Mouse (Mus musculus) small intestine, adult 2 months (tissue): ENCODE measurements at regions not wholly inside any gene's neighbourhood (a gene's known extent, or its start where the extent isn't known, plus 50 kb on each side); places are given as distances from the start of the nearest gene placed in this dataset.

Experiments used
- H3K27ac ChIP-seq: fragments of 200-500 bp; 2 replicates; pipeline ENCODE4 v1.5.1; 2012; ENCODE audit warnings: low read depth, low read length, control low read depth, inconsistent platforms; ENCODE audit not compliant: insufficient read depth
- H3K27me3 ChIP-seq: fragments of 200-500 bp; 2 replicates; pipeline ENCODE4 v1.6.1; 2012; ENCODE audit warnings: mild to moderate bottlenecking, moderate library complexity, low read length, inconsistent platforms; ENCODE audit not compliant: control insufficient read depth, insufficient read depth
- H3K36me3 ChIP-seq: fragments of 200-500 bp; 2 replicates; pipeline ENCODE4 v1.6.1; 2012; ENCODE audit warnings: mild to moderate bottlenecking, low read length, control low read depth, inconsistent platforms; ENCODE audit not compliant: control insufficient read depth, insufficient read depth
- H3K4me1 ChIP-seq: fragments of 200-500 bp; 2 replicates; pipeline ENCODE4 v1.6.1; 2012; ENCODE audit warnings: low read length, inconsistent platforms, mixed read lengths; ENCODE audit not compliant: control insufficient read depth, insufficient read depth, insufficient read length
- H3K4me3 ChIP-seq: fragments of 200-500 bp; 2 replicates; pipeline ENCODE4 v1.5.1; 2012; ENCODE audit warnings: low read depth, mild to moderate bottlenecking, control low read depth, inconsistent platforms, low read length, moderate library complexity
- CTCF ChIP-seq: fragments of 200-500 bp; IDR thresholded peaks from 2 replicates; pipeline ENCODE4 v1.5.1; 2012; ENCODE audit warnings: low read depth, mild to moderate bottlenecking, control low read depth, inconsistent platforms, low read length, moderate library complexity, mixed read lengths; ENCODE audit not compliant: insufficient replicate concordance, insufficient read length; ENCODE audit errors: extremely low read depth
- POLR2A ChIP-seq: fragments of 200-500 bp; IDR thresholded peaks from 2 replicates; pipeline ENCODE4 v1.6.1; 2012; ENCODE audit warnings: low read depth, mild to moderate bottlenecking, control low read depth, inconsistent platforms, low read length, moderate library complexity
- WGBS: fragments of 180-500 bp; shearing (Covaris S2); methylation state at CpG from one replicate; pipeline ENCODE4 v1.1.7; 2018; 5-methylcytosine and 5-hydroxymethylcytosine counted together

DNA sequence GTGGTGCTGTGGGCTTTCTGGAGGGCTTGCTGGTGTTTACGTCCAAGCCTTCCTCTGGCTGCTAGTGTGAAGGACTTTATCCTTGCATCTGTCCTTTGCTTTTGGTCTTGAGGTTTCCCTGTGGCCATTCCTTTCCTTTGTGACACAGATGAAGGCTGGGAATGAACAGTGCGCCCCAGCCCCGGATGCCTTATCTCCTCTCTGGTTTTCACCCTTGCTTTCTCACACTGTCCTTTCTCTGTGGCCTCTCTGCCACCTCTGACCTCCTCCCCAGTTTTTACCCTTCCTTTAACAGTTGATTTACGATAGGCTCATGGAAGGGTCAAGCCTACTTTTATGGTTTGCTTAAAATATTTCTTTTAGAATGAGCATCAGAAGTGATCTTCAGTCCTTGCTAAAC is 53.2 kb downstream of the Gas1 start:
- Histone ChIP-seq H3K27ac (no peak overlapping the region), H3K4me3 (no peak overlapping the region), H3K27me3 (no peaks in the 10 kb centered on the region; the same call in 1 of the 2 replicates), H3K36me3 (no peaks in the 10 kb centered on the region), H3K4me1 (no peaks in the 10 kb centered on the region)
- 55% methylated on average over 4 of the region's 4 CpGs for WGBS
- TF ChIP-seq CTCF (no peak), POLR2A (no peak)

DNA sequence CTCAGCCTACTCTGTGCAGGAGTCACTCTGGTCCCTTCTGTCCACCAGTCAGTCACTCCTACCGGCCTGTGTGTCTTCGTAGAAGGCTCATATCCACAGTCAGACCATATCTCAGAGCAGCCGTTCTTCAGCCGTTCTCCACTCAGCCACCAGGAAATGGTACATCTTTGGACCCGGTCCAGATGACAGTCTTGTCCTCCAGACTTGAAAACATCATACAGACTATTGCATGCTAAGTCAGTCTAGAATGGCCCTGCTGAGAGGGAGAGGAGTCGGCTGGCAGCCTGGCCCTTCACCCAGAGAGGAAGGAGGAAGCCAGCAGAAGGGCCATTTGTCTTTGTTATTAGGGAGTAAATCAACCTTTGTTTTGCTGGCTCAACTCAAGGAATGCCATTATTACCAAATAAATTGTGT is 54.0 kb downstream of the Gas1 start:
- Histone ChIP-seq H3K27me3 (no peaks in the 10 kb centered on the region; the same call in 1 of the 2 replicates), H3K27ac (no peak overlapping the region), H3K4me1 (no peaks in the 10 kb centered on the region), H3K4me3 (no peak overlapping the region), H3K36me3 (no peaks in the 10 kb centered on the region)
- 39% methylated on average over 6 of the region's 6 CpGs for WGBS
- no peak for TF ChIP-seq CTCF
- no peak for TF ChIP-seq POLR2A

DNA sequence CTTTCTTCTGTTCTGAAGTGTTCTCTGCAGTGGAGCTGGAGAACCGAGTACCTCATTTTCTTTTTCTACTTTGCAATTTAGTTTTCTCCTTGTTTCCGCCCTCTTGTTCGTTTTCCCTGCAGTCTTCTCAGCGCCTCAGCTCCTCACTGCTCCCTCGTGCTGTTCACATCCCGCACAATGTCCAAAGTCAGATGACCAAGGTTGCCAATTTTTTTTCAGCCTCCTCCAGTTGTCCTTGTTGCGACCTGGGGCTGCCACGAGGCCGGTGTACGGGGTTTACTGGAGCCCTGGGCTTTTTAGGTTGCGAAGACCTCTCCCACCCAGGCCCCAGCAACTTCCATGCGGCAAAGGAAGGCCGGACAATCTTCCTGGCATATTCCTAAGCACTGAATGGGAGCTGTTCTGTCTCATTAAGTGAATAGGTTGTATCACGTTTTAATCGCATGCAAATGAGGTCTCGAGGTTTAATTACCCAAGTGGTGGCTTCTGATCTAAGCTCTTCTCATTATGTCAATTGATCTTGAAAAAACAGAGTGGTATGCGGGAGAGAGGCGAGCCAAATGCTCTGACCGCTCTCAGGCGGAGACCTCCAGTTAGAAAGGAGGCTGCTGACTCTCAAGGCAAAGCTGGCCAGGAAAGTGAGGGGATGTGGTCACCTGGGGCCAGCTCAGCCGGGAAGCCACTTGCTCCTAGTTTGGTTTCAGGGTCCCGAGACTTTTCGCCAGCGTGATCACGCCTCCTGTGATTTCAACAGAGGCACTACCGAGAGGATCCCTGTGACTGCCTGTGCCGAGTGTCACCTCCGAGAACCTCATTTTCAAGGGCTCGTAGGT is 54.6 kb downstream of the Gas1 start:
- H3K36me3 ChIP-seq: no peaks in the 10 kb centered on the region
- no peaks in the 10 kb centered on the region for H3K4me1 ChIP-seq
- no peak overlapping the region for H3K4me3 ChIP-seq
- no peak overlapping the region for H3K27ac ChIP-seq
- no peaks in the 10 kb centered on the region; the same call in 1 of the 2 replicates for H3K27me3 ChIP-seq
- TF ChIP-seq CTCF (no peak), POLR2A (no peak)
- WGBS: 74% methylated on average over 29 of the region's 29 CpGs

DNA sequence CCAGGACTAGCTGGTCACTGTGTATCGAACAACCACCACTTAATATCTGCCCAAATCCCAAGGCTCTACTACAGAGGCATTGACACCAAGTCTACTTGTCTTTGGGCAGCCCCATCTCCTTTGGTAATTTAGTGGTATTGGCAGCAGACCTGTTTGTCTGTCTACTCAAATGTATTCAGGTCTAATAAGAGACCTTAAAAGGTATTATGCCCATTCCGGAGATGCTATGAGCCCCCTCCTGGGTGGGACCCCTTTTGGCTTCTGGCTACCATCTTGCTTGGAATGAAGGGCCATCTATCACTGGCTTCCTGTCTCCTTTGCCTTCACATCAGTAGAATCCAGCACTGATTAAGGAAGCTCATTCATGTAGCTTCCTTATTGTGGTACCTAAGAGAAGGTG is 65.7 kb downstream of the Gas1 start:
- no peaks in the 10 kb centered on the region for H3K27me3 ChIP-seq
- 97% methylated on average over 2 of the region's 2 CpGs for WGBS
- no peak overlapping the region for H3K27ac ChIP-seq
- H3K4me3 ChIP-seq: no peak overlapping the region
- H3K36me3 ChIP-seq: no peaks in the 10 kb centered on the region
- peaks cover 2% of the 10 kb centered on the region; the same call in 1 of the 2 replicates for H3K4me1 ChIP-seq
- no peak for TF ChIP-seq CTCF
- TF ChIP-seq POLR2A: no peak

DNA sequence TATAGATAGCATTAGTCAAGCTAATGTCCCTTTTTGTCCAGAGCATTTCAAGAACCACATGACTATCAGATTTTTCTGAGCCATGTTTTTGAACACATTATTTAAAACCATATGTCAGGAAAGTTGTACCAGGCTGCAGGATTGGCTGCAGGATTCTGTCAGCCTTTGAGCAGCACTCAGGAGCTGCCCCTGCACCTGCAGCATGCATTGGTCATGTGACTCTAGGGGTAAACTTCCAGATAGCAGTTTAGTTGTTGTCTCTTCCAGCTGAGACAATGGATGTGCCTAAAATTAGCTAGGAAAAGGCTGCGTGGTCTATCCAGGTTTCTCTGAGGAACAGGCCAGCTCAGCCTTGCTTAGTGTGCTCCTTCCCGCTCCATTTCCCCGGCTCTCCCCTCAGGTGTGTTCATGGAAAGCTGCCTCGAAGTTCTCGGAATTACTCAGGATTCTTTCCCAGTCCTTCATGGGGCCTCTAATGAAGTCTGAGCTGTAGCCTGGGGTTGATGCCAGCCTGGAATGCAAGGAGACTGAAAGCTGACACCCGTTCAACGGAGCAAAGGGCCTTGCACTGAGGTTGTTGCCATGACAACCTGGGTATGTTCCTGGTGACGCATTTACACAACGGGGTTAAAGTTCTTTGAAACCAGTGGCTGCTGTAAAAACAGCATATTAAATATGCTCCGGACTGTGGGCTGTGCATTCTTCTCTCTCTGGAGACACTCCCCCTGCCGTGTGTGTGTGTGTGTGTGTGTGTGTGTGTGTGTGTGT is 66.9 kb downstream of the Gas1 start:
- WGBS: 5% methylated on average over 11 of the region's 11 CpGs
- Histone ChIP-seq H3K4me3 (no peak overlapping the region), H3K4me1 (peaks cover 2% of the 10 kb centered on the region; the same call in 1 of the 2 replicates), H3K27ac (no peak overlapping the region), H3K27me3 (no peaks in the 10 kb centered on the region), H3K36me3 (no peaks in the 10 kb centered on the region)
- TF ChIP-seq POLR2A (no peak), CTCF (no peak)

DNA sequence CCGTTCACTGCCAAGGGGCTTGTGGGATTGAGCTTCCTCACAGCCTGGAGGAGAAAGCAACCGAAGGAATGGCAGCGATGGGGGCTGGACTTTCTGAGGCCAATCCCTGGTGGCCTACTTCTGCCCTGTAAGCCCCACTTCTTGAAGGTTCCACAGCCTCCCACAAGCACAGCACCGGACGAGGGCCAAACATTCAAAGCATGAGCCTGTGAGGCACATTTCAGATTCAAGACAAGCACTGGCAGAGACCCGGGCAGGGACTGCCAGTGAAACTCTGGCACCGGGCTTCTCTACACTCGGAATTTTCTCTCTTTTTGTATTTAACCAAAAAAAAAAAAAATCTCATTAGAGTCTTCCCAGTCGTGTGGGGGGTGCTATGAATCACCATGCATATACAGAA is 71.9 kb downstream of the Gas1 start:
- no peaks in the 10 kb centered on the region for H3K36me3 ChIP-seq
- H3K4me3 ChIP-seq: no peak overlapping the region
- no peaks in the 10 kb centered on the region for H3K27me3 ChIP-seq
- 88% methylated on average over 9 of the region's 9 CpGs for WGBS
- no peaks in the 10 kb centered on the region; the same call in 1 of the 2 replicates for H3K4me1 ChIP-seq
- H3K27ac ChIP-seq: no peak overlapping the region
- TF ChIP-seq CTCF: no peak
- no peak for TF ChIP-seq POLR2A

DNA sequence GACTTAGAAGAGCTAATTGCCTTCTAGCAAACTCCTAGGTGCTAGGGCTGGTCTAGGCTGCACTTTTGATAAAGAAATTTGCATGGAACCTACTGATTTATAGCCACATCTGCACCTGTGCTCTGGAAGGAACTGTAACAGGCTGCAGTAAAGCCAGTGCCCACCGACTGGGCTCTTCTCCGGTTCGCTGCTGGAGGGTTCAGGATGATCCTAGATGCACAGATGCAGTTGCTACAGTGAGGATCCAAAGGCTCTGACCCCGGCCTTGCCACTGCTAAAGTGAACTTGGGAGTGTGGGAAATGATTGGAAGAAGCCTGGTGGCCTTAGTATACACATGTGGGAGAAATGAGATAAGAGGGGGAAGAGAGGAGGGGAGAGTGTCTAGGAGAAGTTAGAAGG is 75.5 kb downstream of the Gas1 start:
- Histone ChIP-seq H3K4me1 (no peaks in the 10 kb centered on the region), H3K27ac (no peak overlapping the region), H3K4me3 (no peak overlapping the region), H3K27me3 (no peaks in the 10 kb centered on the region), H3K36me3 (no peaks in the 10 kb centered on the region)
- WGBS: 70% methylated on average over 4 of the region's 4 CpGs
- TF ChIP-seq POLR2A: no peak
- TF ChIP-seq CTCF: no peak
